Mouse (Mus musculus) stomach, postnatal 0 days (tissue): ENCODE measurements at regions not wholly inside any gene's neighbourhood (a gene's known extent, or its start where the extent isn't known, plus 50 kb on each side); places are given as distances from the start of the nearest gene placed in this dataset.

ENCODE experiments used
- CTCF ChIP-seq: IDR thresholded peaks from 2 replicates; pipeline ENCODE4 v1.5.1; 2016; ENCODE audit warnings: antibody characterized with exemption, low read depth, mild to moderate bottlenecking, moderate library complexity
- EP300 ChIP-seq: optimal IDR thresholded peaks from 2 replicates; pipeline ENCODE3; 2016; ENCODE audit warnings: antibody characterized with exemption

DNA sequence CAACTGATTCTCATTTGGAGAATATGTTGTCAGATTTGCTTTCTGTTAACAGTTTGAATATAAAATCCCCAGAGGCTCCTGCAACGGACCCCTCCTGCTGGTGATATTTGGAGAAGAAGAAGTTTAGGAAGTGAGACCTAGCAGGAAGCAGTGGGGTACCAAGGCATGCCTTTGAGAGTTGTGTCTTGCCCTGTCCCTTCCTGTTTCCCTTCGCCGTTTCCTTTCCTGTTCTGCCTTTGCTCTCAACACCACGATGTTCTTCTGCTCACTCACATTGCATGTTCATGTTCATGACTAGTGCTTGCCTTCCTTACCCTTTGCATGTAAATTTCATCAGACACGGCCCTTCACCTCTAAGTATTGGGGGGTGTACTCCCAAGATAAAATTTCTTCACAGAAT lies 254.0 kb downstream of the Tle4 start:
- TF ChIP-seq CTCF (no peak), EP300 (no peak)
